Mouse (Mus musculus): ENCODE results near the gene Slc25a18.

Gene Slc25a18

DNA sequence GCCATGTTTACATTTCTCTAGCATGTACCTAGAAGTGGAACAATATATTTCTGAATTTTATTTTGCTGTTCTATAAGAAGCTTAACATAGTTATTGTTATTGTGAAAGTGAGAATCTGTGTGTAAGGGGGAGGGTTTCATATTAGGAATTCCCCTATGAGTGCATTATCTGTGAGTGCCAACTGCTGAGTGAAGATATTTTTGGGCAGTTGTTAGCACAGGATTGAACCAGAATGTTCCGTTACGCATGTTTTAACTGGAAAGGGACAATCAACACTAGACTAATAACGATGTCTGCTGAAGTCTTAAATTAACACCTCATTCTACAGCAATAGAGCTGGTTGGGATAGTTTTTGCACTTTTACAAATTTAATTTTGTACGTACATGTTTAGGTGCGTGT, 68.4 kb downstream of the Slc25a18 start:
- DNase-seq (ENCODE audit: low spot score in 2 of 2) = no peak

Data from urinary bladder, postnatal 36 days (tissue).